Mouse (Mus musculus) spleen, postnatal 4 days (tissue): ENCODE data around the gene Coa3.

Experiments used
- DNase-seq, 2 experiments: peaks; one replicate each; pipeline ENCODE4 v3.0.0; 2022; ENCODE audit warnings: low spot score in 2 of 2

Gene Coa3

GRCm38 (mm10) chr11:101282896-101283295, 4.0 kb upstream of the Coa3 start:
- DNase-seq, result no peak

- no peak for DNase-seq
These were observed 1.9 kb upstream of the Coa3 start for GRCm38 (mm10) chr11:101280837-101281236.

GRCm38 (mm10) chr11:101279193-101279569, 267 bp upstream of the Coa3 start:
- DNase-seq, result peak in 1 of 2 experiments; percentile 66

- peak in 1 of 2 experiments; percentile 61 for DNase-seq
These were observed 1.3 kb downstream of the Coa3 start for GRCm38 (mm10) chr11:101277381-101278222.

- peak in 1 of 2 experiments; percentile 64 for DNase-seq
These were observed 2.4 kb downstream of the Coa3 start for GRCm38 (mm10) chr11:101276319-101277070.

GRCm38 (mm10) chr11:101275309-101275708, 3.6 kb downstream of the Coa3 start:
- peak in 1 of 2 experiments; percentile 56 for DNase-seq

GRCm38 (mm10) chr11:101272446-101272845, 6.5 kb downstream of the Coa3 start:
- DNase-seq, result no peak

GRCm38 (mm10) chr11:101269577-101270116, 9.3 kb downstream of the Coa3 start:
- DNase-seq, result no peak

- DNase-seq, result no peak
These were observed 13.0 kb downstream of the Coa3 start for GRCm38 (mm10) chr11:101265906-101266305.

GRCm38 (mm10) chr11:101264954-101265471, 13.9 kb downstream of the Coa3 start:
- peak in 1 of 2 experiments; percentile 62 for DNase-seq

- no peak for DNase-seq
These were observed 15.0 kb downstream of the Coa3 start for GRCm38 (mm10) chr11:101263989-101264280.

GRCm38 (mm10) chr11:101263138-101263988, 15.6 kb downstream of the Coa3 start:
- no peak for DNase-seq

- peak in 1 of 2 experiments; percentile 66 for DNase-seq
These were observed 16.5 kb downstream of the Coa3 start for GRCm38 (mm10) chr11:101262272-101262967.

- no peak for DNase-seq
These were observed 18.0 kb downstream of the Coa3 start for GRCm38 (mm10) chr11:101260826-101261380.

GRCm38 (mm10) chr11:101259948-101260825, 18.7 kb downstream of the Coa3 start, which contains the start of gene Wnk4:
TSS of gene Wnk4 (plus strand) at chr11:101260567.
- DNase-seq, result peak; percentile 76 to 84

- peak in 1 of 2 experiments; percentile 64 for DNase-seq
These were observed 19.6 kb downstream of the Coa3 start for GRCm38 (mm10) chr11:101259261-101259712.

GRCm38 (mm10) chr11:101255826-101256775, 22.8 kb downstream of the Coa3 start:
- no peak for DNase-seq
